Mouse (Mus musculus): ENCODE results near the gene Ism2.
"Not testable (repeated sequence)": the region's sequence is repeated elsewhere in the genome, so short reads cannot be mapped to it uniquely, and the experiment has no call there.

Ism2 gene

DNA sequence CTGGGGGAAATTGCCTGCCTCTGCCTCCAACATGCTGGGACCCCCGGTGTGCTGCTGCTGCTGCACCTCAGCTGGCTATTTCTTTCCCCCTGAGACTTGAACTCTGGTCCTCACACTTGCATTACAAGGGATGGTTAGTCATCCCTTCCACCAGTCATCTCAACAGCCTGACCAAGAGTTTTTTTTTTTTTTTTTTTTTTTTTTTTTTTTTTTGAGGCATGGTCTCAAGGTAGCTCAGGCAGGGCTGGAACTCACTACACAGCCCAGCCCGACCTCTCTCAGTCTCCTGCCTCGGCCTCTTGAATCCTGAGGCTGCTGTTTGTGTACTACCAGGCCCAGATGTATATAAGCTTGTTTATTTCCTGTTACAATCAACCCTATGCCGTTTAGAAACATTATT lies 15.2 kb downstream of the Ism2 start:
- DNase-seq: no peak

GRCm38 (mm10) chr12:87283706-87284105 lies 15.8 kb downstream of the Ism2 start:
- DNase-seq: no peak

- DNase-seq: no peak
Observed at GRCm38 (mm10) chr12:87282743-87283142, 16.8 kb downstream of the Ism2 start.

DNA sequence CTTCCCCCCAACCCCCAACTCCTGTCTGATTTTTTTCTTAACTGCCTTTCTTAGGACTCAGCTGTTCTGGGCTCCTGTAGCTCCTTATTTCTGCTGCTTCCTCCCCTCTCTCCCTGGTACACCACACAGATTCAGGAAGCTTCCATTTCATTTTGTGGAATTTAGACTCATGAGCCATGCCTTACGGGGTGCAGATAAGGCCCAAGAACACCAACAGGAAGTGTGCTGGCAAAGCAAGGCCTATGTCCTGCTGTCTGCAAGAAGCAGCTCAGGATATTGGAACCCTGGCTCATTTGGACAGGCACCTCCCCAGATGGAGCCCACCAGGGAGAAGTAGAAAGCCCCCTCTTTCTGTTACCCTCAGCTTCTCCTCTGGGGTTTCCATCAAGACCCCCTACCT lies 17.7 kb downstream of the Ism2 start:
- no peak for DNase-seq

DNA sequence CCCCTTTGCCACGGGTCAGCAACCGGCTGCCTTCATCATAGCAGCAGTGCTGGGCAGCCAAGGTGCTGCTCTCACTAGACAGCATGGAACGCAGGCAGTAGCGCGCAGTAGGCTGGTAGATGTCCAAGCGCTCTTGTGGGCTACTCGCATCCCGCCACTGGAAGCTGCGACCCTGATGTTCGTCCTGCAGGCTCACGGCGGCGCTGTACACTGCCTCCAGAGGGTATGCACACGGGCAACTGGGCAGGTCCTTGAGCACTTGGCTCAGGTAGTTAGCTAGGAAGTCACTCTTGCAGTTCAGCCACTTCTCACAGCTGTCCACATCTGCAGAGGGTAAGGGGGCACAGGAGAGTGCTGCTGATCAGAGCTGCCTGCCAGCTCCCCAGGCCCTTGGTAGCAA lies 19.6 kb downstream of the Ism2 start:
- DNase-seq: peak; percentile 34

DNA sequence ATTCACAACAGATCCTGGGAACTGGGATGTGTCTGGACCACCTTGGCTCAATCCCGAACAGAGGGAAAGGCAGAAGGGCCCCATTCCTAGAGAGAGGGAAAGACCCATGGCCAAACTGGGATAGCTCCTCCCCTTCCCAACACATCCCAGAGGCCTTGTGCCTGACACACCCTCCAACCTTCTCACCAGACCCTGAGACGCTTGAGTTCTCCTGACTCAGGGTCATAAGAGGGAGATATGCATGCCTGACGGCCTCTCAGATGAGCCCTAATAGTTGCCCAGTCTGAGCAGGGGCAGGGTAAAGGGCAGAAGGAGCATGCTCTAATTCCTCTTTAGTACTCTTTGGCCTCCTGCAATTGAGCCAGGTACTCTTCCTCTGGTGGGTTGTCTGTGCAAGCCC lies 20.2 kb downstream of the Ism2 start:
- no peak for DNase-seq

- peak; percentile 11 for DNase-seq
Observed at GRCm38 (mm10) chr12:87278118-87278730, 21.3 kb downstream of the Ism2 start.

DNA sequence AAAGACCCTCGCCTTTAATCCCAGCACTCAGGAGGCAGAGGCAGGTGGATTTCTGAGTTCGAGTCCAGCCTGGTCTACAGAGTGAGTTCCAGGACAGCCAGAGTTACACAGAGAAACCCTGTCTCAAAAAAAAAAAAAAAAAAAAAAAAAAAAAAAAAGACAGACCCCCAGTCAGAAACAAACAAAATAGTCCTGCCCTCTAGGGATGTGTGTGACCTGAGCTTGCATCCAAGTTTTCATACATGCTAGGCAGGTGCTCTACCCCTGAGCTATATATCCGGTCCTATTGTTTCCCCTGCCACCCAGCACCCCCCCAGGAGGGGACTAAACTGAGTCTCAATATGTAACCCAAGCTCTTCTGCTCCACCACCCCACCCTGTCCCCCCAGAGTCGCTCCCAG lies 22.3 kb downstream of the Ism2 start:
- not testable (repeated sequence) for DNase-seq

- DNase-seq: no peak
Observed at GRCm38 (mm10) chr12:87274853-87275831, 24.4 kb downstream of the Ism2 start.

- peak; percentile 53 for DNase-seq
Observed at GRCm38 (mm10) chr12:87267682-87268081, 31.8 kb downstream of the Ism2 start.

- DNase-seq: peak; percentile 28
Observed at GRCm38 (mm10) chr12:87266827-87267603, 32.5 kb downstream of the Ism2 start.

- DNase-seq: peak; percentile 94
Observed at GRCm38 (mm10) chr12:87266108-87266826, 33.2 kb downstream of the Ism2 start, which contains the start of the genes Vipas39 and Ahsa1. Gene Vipas39, minus strand, starts transcription at chr12:87266256. Gene Ahsa1, plus strand, starts transcription at chr12:87266479.

GRCm38 (mm10) chr12:87265444-87265843 lies 34.1 kb downstream of the Ism2 start:
- no peak for DNase-seq

GRCm38 (mm10) chr12:87260562-87260961 lies 38.9 kb downstream of the Ism2 start:
- no peak for DNase-seq

DNA sequence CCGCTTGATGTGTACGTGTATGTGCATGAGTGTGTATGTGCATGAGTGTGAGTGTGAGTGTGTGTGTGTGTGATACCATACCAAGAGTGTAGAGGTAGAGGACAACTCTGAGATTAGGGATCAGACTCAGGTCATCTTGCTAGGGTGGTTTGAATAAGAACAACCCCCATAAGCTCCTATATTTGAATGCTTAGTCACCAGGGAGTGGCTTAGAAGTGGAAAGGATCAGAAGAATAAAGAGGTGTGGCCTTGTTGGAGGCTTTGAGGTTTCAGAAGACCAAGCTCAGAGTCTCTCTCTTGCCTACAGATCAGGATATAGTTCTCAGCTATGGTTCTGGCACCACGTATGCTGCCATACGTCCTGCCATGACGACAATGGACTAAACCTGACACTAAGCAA lies 42.9 kb downstream of the Ism2 start:
- no peak for DNase-seq

DNA sequence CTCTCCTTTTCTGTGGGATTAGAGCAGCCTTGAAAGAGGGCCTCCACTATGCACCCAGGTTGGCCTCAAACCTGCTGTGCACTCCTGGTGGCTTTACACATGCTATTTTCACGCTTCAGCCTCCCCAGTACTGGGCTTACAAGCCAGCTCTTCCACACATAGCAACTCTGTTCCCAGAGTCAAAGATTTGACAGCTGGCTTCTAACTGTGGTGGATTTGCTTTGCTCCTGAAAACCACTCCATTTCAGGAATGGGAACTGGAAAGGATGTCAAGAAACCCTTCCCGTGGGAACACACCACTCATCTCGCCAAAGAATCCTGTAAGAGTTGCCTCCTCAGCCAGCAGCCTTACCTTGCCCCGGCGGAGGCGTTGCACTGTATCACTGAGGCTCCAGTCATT lies 45.6 kb downstream of the Ism2 start:
- DNase-seq: no peak

DNA sequence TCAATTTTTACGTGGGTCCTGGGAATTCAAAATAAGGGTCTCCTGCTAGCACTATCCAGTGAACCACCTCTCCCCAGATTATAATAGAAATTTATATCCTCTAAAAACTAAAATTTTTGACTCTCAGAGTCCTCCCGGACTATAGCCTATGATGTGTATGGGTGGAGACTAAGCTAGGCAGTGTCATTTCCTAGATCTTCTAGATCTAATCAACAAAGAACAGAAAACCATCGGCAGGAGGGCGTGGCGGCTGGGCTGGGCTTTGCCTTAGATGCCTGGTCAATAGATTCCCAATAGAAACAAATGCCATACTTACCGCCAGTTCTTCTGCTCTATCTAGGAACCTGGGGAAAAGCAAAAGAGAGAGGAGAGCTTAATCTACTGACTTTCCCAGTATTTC lies 49.3 kb downstream of the Ism2 start:
- DNase-seq: no peak

GRCm38 (mm10) chr12:87238632-87239031 lies 60.9 kb downstream of the Ism2 start, which contains the start of gene Noxred1:
Gene Noxred1, minus strand, starts transcription at chr12:87238732.
- DNase-seq: no peak

- no peak for DNase-seq
Observed at GRCm38 (mm10) chr12:87236882-87237483, 62.5 kb downstream of the Ism2 start.

DNA sequence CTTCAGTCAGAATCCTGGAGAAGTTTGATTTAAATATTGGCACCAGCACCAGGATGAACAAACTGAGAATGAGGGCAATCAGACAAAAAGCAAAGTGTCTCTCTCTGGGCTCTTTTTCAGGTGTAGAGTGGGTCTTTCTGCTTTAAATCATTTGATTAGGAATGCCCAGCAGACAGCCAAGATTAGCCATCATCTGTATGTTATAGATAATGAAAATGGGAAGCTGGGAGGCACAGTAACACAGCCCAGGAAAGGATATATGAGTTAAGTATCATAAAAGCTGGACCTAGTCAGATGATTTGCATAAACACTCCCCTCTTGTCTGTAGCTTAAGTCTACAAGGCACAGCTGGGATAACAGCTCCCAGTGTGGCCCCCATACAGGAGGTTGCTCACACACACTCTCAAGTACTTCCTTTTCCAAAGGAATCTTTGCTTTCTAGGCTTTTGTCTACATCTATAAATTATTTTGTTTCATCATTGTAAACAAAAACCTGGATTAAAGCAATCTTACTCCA lies 69.1 kb downstream of the Ism2 start:
- no peak for DNase-seq

DNA sequence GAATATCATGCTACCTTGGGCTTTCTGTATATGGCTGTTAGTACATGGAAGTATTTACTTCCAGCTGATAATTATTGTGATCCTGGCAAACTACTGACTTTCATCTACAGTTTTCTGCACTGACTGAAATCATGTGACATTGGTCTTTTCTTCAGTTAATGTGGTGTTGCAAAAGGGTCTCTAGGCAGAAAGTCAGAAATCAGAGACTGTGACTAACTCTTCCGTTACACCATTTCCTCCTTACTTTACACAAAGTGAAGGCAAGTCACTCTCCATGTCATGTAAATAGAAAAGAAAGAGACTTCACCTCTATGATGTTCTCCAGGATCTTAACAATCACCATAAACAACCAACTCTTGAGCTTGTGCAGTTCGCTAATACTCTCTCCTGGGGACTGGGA lies 69.9 kb downstream of the Ism2 start:
- DNase-seq: no peak

Measured in lung, postnatal 10 days (tissue).